Mouse (Mus musculus) lung, adult 2 months (tissue): Measurements from ENCODE around the gene Gp1bb.

Source experiments
- CTCF ChIP-seq: fragments of 200-500 bp; IDR thresholded peaks from 2 replicates; pipeline ENCODE4 v1.5.1; 2011; ENCODE audit warnings: mild to moderate bottlenecking, low read length, control low read depth; ENCODE audit not compliant: insufficient read depth
- POLR2A ChIP-seq: fragments of 200-500 bp; IDR thresholded peaks from 2 replicates; pipeline ENCODE4 v1.6.1; 2011; ENCODE audit warnings: low read depth, mild to moderate bottlenecking, control low read depth, low read length, borderline replicate concordance; ENCODE audit errors: extremely low read depth

DNA sequence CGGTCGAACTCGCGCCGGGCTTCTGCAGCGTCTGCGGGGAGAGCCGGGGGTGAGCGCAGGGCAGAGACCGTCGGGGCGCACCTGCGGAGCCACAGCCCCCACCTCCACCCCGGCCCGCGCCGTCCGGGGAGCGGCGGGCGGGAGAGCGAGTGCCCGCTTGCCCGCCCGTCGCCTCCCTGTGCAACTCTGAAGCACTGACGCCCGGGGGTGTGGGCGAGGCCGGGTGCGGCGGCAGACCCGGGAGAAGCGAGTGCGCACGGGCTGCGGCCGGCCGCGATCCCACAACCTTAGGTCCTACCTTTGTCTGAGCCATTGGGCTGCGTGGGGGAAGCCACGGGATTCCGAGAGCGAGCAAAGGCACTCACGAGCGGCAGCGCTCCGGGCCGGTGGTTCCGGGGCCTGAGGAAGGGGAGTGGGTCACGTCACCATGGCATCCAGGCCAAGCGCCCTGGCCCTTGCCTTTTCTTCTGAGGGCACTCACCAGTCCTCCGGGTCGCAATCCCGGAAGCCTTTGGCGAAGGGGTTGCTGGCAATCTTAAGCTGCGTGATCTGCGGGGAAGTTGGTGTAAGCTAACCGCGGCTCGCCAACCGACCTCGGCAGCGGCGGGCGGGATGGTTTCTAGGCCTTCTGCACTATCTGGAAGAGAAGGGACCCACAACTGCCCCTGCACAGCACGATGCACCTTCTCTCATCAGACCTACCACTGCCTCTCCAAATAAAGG is 39.6 kb downstream of the Gp1bb start:
- TF ChIP-seq POLR2A (no peak), CTCF (no peak)
